Mouse (Mus musculus): ENCODE results near the gene Gm3285. TPM values are rescaled to one million over a fixed set of nuclear protein-coding genes. Genes with fewer than 3 reads are reported as not detected.

Gm3285 gene
- total RNA-seq (2021) = not detected

DNA sequence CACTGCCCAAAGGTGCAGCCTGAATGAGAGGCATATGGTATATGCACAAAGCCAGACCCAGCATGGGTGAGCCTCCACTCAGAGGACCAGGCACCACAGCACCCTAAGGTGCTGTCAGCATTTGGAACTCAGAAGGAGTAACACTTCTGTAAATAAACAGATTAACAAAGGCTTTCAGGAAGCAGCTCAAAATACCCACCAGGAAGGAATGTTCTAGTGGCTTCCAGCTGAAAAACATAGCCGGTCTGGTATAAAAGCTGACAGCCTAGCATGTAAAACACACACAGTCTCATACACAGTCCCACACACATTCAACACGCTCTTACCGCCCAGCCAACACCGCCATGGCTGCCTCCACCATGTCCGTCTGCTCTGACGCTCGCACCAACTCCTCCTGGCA lies at the start of gene Gm3285:
Gm3285 (plus strand) TSS at position 301 of the 400 bp plus-strand sequence.
- no peak for DNase-seq (ENCODE audit: extremely low spot score in 1 of 2, low spot score in 1 of 2)

- DNase-seq (ENCODE audit: extremely low spot score in 1 of 2, low spot score in 1 of 2) = no peak
Observed at GRCm38 (mm10) chr10:77814382-77814781, 47.4 kb upstream of the Gm3285 start, which contains the start of gene Gm2696. Gene Gm2696 (plus strand): TSS chr10:77814682.

- DNase-seq (ENCODE audit: extremely low spot score in 1 of 2, low spot score in 1 of 2) = peak in 1 of 2 experiments; percentile 44
Observed at GRCm38 (mm10) chr10:77815514-77815913, 46.3 kb upstream of the Gm3285 start.

GRCm38 (mm10) chr10:77818523-77818922 lies 43.3 kb upstream of the Gm3285 start:
- DNase-seq (ENCODE audit: extremely low spot score in 1 of 2, low spot score in 1 of 2) = no peak

DNA sequence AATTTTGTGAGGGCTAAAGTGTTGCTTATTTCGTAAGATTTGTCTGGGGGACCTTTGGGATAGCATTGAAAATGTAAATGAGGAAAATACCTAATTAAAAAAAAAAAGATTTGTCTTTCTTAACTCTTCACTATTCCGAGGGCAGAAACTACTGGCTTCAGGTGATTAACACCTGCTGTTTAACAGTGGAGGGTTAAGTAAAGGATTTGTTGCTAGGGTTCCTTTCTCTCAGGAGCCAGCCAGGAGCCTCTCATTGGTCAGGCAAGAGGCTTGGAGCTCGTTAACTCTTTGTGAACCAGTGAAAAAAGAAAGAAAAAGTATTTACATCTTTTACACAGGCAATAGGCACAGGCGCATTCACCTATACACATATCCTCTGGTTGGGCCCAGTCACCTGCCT lies 42.6 kb upstream of the Gm3285 start:
- DNase-seq (ENCODE audit: extremely low spot score in 1 of 2, low spot score in 1 of 2) = no peak

- no peak for DNase-seq (ENCODE audit: extremely low spot score in 1 of 2, low spot score in 1 of 2)
Observed at GRCm38 (mm10) chr10:77826951-77827350, 34.8 kb upstream of the Gm3285 start, which contains the start of gene Krtap10-4. Gene Krtap10-4 (minus strand): TSS chr10:77827095.

DNA sequence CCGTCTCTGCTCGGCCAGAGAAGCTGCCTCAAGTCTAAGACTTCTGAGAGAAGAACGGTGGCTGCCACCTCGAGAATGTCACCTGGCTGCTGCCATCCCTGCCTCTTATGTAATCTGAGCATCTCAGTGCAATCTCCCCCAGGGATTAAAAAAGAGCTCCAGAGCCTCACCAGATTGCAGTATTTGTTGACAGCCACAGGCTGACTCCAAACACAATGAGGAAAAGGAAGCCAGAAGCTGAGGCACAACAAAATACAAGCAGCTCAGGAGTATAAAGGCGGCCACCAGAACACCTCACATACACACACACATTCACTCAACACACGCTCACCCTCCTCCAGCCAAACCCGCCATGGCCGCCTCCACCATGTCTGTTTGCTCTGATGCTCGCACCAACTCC lies 26.1 kb upstream of the Gm3285 start, which contains the start of gene Krtap10-10:
Krtap10-10 (plus strand) TSS at position 301 of the 400 bp plus-strand sequence.
- no peak for DNase-seq (ENCODE audit: extremely low spot score in 1 of 2, low spot score in 1 of 2)

GRCm38 (mm10) chr10:77839006-77839405 lies 22.8 kb upstream of the Gm3285 start:
- DNase-seq (ENCODE audit: extremely low spot score in 1 of 2, low spot score in 1 of 2) = no peak

DNA sequence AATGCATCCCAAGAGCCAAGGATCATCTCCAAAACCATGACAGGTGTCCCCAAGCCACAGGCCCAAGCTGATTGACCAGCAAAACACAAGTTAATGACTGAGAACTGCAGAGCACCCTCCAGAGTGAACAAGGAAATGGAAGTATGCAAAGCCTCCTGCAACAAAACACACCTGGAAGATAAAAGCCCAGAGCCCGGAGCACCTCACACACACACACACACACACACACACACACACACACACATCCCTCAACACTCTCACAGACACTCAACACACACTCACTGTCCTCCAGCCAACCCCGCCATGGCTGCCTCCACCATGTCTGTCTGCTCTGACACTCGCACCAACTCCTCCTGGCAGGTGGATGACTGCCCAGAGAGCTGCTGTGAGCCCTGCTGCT lies 15.3 kb upstream of the Gm3285 start, which contains the start of gene Gm36176:
Gm36176 (plus strand) TSS at position 301 of the 400 bp plus-strand sequence.
- no peak for DNase-seq (ENCODE audit: extremely low spot score in 1 of 2, low spot score in 1 of 2)

- no peak for DNase-seq (ENCODE audit: extremely low spot score in 1 of 2, low spot score in 1 of 2)
Observed at GRCm38 (mm10) chr10:77846961-77847360, 14.8 kb upstream of the Gm3285 start.

DNA sequence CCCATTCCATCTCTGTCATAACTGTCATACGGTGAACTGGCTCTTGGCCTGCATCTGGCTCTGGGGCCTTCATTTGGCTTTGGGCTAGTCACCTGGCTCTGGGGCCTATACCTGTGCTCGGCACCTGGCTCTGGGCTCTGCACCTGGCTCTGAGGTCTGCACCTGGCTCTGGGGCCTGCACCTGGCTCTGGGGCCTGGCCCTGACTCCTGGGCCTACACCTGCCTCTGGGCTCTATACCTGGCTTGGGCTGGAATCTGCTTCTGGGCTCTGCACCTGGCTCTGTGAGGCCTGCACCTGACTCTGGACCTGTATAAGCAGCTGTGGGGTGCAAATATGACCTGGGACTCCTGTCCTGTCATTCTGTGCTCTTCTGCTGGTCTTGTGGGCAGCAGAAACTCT lies 14.2 kb upstream of the Gm3285 start:
- DNase-seq (ENCODE audit: extremely low spot score in 1 of 2, low spot score in 1 of 2) = no peak

- DNase-seq (ENCODE audit: extremely low spot score in 1 of 2, low spot score in 1 of 2) = no peak
Observed at GRCm38 (mm10) chr10:77852559-77852958, 9.2 kb upstream of the Gm3285 start, which contains the start of gene Gm10318. Gene Gm10318 (plus strand): TSS chr10:77852859.

DNA sequence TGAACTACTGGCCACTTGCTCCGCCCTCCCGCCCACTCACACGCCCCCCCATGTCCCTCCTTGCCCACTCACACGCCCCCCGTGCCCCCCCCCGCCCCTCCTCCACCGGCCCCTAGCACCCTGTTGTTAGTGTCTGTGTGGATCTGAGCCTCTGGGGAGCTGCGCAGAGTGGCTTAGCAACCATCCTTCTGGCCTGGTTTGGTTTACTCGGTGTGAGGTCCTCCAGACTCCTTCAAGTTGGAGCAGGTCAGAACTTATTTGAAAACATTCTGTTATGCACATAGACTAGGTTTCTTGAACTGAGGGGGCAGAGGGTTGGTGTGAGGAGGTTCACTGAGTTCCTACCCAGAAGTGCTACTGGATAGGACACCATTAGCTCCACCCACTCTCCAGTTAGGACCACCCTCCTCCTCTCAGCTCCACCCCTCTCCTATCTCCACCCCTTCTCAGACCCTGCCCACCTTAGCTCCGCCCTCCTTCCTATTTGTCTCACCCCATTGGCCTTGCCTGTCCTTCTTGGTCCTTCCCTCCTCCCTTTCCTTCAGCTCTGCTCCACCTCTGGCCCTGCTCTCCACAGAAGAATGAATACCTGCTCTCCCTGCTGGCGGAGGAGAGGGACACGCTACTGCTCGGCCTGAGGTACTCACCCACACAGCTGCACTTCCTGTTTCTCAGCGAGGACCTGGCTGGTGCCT lies 2.4 kb downstream of the Gm3285 start:
- no peak for DNase-seq (ENCODE audit: extremely low spot score in 1 of 2, low spot score in 1 of 2)

DNA sequence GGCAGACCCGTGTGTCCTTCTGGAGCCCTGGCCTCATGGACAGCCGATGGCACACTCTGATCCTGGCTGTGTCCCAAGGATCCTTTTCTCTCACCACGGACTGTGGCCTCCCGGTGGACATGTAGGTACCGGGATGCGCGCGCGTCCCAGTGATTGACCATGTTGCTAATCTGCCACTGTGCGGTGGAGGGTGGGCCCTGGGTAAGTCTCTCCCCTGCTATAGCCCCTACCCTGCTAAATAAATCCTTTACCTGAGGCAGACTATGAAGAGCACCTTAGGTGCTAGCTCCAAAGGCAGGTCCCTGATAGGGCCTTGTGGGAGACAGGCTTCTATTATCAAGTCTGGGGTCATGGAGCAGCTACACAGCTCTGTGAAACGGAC lies 3.0 kb downstream of the Gm3285 start:
- no peak for DNase-seq (ENCODE audit: extremely low spot score in 1 of 2, low spot score in 1 of 2)

- no peak for DNase-seq (ENCODE audit: extremely low spot score in 1 of 2, low spot score in 1 of 2)
Observed at GRCm38 (mm10) chr10:77867546-77867945, 5.8 kb downstream of the Gm3285 start.

DNA sequence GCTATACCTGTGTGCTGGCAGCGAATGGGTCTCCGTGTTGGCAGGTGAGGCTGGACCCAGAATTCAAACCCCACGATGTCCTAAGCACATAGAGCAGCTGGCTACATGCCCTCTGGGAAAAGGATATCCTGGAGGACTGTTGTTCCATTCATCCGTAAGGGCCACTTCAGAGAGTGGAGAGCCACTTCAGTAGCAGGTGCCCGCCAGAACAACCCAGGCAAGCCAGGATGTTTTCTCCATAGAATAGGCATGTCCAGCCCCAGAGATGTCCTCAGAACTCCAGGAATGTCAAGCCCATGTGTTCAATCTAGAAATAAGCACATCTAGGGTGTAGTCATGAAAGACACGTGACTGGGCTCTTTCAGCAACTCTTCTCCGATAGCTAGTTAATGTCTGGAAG lies 7.9 kb downstream of the Gm3285 start:
- no peak for DNase-seq (ENCODE audit: extremely low spot score in 1 of 2, low spot score in 1 of 2)

DNA sequence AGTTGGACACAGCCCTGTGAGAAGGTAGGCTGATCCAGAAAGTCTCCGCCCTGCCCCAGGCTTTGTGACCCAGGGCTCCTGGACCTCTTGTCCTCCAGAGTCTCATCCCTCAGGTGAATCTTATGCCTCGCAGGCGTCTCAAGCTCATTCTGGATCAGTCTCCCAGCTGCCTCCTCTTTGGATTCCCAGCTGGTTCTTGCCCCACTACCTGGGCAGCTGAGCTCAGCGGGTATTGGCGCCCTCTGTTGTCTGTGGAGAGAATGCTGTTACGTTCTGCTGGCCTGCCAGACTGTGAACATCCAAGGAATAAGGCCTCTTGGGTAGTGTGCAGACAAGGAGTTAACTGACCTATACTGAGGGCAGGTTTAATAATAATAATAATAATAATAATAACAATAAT lies 17.2 kb downstream of the Gm3285 start:
- peak in 1 of 2 experiments; percentile 53 for DNase-seq (ENCODE audit: extremely low spot score in 1 of 2, low spot score in 1 of 2)

DNA sequence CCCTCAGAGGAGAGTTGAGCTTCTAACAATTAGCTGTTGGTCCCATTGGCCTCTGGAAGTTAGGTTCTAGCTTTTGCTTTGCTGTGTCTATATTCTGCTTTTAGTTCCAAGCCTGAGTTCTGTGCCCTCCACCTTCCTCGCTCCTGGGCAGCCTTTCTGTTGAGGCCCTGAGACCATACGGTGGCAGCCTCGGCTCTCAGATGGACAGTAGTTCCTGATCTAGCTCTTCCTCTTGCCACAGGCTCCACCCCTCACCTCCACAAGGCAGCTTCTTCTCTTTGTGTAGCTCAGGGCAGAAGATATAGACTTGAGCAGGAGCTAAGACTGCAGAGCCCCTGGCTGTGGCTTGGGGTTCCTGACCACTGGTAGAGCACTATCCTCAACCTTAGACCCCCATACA lies 18.5 kb downstream of the Gm3285 start:
- DNase-seq (ENCODE audit: extremely low spot score in 1 of 2, low spot score in 1 of 2) = no peak

DNA sequence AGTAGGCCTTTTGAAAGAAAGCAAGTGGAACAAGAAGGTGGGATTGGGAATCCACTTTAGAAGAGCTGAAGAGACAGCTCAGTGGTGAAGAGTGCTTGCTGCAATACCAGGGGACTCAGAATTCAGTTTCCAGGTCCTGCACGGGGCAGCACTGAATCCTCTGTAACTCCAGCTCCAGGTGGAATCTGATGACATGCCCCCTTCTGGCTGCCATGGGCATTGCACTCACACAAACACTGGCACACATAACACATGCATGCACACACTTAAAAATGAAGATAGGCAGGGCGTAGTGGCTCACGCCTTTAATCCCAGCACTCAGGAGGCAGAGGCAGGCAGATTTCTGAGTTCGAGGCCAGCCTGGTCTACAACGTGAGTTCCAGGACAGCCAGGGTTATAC lies 20.8 kb downstream of the Gm3285 start:
- no peak for DNase-seq (ENCODE audit: extremely low spot score in 1 of 2, low spot score in 1 of 2)

DNA sequence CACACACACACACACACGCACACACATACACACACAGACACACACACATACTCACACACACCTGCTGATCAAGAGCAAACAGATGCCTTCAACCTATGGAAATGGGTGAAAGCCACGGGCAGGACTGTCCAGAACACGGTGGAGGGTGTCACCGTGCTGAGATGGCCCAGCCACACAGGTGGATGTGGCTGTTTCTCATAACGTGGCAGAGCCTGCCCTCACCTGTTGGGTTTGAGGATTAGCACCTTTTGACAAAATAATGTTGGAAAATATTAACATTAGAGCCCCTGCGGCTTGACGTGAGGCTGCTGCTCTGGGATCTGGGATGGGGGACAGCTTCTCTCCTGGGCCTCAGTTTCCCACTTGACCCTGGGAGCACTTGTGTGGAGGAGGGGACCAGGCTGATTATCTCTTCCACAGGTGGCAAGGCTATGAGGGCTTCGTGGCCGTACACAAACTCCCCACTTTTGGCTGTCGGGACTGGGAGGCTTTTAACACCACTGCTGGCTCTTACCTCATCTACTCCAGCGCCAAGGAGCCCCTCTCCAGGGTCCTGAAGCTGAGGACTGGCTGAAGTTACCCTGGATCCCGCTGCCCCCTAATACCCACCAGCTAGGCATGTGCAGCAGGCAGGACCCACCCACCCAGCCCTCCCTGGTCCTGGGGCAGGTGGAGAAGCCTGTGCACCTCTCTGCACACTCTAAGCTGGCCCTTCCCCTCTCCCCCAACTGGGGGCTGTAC lies 24.4 kb downstream of the Gm3285 start:
- no peak for DNase-seq (ENCODE audit: extremely low spot score in 1 of 2, low spot score in 1 of 2)

DNA sequence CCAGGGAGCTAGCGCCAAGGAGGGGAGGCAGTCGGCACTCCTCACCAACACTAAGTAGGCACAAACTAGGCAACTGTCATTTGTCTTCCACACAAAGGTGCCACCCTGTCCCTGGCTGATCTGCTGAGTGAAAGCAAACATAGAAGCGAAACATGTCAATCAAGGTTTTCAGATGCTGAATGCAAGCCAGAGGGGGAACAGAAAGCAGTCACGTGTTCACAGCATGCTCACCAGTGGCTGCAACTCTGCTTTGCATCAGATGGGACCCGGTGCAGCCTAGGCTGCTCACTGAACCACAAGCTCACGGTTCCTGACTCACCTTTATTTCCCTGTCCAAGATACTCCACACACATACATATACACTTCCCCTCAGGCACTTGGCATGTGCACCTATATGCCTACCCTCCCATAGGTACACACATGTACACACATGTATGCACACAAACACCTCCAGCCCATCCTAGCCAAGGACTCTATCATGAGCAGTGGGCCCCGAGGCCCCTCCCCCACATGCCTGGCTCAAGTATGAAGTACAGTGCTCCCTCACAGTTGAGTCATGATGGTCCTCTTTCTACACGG lies 29.3 kb downstream of the Gm3285 start:
- DNase-seq (ENCODE audit: extremely low spot score in 1 of 2, low spot score in 1 of 2) = no peak

All from layer of hippocampus, postnatal 25 days (tissue).